Mouse (Mus musculus) brain, adult 2 months (tissue): Measurements from ENCODE around the gene Fahd1.

Experiments
- DNase-seq: peaks from one replicate; pipeline ENCODE4 v3.0.0; 2011; ENCODE audit warnings: low read depth, low spot score

Fahd1 gene

DNA sequence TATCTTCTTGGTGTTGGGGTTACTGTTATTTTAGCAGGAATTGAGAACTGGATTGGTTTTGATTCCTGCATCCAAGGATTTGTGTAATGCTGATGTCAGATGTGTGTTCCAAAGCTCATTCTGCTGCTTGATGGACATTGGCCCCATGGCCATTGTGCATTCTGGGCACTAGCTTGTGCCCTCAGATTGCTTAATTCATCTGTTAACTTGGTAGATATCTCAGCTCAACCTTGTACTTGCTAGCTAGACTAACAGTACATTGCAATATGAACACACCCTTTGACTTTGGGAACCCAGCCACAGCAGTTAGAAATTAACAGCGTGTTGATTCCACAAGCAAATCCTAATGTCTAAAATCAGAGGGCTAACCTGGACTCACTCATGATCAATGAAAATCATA lies 2.8 kb downstream of the Fahd1 start:
- no peak for DNase-seq

DNA sequence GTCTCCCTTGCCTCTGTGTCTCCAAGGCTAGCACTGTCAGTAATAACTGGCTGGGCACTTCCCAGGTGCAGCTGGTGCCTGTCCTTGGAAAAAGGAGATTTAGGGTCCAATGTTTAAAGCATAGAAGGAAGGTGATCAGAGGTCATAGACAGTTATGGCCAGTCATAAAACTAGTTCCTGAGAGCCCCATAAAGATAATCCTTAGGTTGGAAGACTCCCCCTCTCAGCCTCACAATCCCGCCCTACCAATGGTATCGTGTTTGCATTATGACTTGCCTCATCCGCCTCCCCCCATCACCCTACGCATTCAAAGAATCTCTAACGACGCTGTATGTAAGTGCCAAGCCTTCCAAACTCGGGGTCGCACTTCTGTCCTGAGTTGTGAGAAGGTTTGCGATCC lies 5.6 kb downstream of the Fahd1 start:
- DNase-seq, result no peak

DNA sequence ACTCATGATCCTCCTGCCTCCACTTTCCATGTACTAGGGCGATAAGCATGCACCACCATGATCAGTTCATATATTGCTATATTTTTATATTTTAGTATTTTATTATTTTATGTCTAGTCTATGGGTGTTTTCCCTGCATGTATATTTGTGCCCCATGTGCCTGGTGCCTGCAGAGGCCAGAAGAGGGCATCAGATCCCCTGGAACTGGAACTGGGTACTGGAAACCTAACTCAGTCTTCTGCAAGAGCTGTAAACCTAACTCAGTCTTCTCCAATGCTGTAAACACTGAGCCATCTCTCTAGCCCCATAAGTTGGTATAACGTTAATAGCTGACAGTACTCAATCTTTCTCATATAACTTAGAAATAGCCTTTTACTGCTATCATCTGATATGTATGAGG lies 7.5 kb downstream of the Fahd1 start:
- no peak for DNase-seq

DNA sequence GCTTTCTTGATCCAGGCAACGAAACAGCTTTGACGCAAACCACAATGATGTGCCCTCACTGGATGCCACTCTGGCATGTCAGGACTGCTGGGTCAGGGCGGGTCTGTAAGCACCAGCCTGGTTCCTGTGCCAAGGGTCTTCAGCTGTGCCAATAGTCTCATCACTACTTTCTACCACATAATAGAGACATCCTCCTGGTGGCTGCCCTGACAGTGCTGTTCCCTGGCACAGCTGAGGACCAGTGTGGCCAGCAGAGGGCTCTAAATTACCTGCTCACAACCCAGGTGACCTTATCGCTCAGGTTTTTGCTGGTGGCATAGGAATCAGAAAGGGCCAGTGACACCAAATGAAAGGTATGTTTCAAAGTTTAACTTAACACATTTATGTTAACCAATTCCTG lies 9.0 kb downstream of the Fahd1 start:
- DNase-seq, result peak; percentile 35

DNA sequence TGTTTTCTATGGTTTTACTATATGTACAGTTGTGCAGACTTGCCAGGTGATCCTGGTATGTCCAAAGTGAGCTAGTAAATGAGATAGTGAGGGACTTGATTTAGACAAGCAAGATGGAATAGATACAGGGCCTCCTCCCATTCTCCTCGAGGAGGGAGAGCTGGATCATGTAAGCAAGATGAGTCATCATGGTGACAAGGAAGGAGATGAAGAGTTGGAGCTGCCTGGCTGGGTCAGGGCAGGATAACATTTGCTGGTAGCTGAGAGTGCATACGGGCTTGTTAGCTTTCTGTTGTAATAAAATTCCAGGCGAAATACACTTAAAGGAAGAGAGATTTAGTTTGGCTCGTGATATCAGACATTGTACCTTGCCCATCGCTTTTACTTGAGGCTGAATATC lies 9.8 kb downstream of the Fahd1 start:
- DNase-seq, result peak; percentile 45

DNA sequence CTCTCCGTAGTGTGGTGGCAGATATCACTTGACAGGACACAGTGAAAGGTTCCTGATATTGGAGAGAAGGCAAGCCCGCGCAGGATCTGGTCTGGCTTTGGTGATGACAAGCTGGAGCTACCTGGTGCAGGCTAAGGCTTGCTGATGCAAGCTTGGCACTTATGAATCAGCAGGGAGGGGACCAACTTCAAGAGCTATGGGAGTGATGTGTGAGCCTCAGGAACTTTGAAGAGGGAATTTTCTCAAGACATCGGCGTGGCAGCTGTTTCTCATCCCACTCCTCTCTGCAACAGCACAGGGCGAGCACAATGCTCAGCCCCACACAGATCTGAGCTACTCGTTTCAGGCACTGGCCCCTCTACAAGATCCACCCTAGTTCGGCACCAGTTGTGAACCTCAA lies 10.3 kb downstream of the Fahd1 start, which contains the start of gene Hagh:
Gene Hagh, plus strand, starts transcription at position 302 of the 400 bp plus-strand sequence.
- DNase-seq, result peak; percentile 67

DNA sequence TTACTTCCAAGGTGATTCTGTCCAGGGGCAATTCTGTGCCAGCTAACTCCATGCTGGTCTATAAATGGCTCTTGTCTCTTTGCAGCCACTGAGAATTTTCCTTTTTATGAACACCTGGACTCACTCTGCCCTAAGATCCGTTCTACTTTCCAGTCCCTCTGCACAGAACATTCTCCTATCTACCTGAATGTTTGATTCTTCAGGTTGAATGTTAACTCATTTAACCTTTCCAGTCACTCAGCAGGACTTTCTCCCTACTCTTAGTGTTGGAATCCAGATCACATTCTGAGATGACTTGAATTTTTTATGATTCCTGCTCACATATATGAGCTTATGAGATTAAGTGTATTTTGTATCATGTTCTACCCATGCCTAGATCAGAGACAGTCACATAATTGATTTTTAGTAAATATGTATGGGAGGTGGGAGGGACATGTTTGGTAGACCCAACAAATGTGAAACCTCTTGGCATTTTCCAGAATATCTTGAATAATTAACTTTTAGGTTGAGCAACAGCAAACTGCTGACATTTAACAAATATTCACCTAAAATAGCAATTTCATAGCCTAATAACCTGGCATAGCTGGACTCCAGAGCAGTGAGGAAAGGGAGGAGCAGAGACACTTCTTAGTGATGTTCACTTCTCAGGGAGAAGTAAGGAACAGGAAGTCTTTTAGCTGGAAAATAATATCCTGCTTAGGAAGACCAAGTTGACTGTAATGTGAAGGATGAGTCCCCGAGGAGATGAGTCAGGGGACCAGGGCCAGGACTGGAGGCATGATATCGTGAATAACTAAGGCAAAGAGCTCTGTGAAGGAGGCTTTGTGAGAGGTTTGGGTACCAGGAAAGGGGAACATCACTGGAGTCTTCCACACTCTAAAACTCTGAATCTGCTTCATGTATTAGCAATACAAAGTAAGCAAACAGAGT lies 28.5 kb downstream of the Fahd1 start:
- DNase-seq, result no peak

DNA sequence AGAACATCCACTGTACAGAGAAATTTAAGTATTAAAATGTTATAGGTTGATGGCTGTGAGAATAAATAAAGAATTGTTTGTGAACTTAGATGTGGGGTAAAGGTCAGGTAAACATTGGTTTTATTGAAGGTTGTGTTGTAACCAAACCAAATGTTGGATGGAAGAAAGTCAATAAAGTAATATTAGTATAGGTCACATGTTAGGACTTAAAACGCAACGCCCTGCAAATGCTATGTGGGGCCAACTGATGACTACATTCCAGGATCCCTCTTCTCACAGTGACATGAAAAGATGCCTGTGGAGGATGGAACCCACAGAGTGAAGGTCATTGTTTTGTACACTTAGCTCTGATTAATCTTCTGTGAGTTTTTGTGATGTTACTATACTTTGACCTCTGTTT lies 30.7 kb downstream of the Fahd1 start:
- no peak for DNase-seq

DNA sequence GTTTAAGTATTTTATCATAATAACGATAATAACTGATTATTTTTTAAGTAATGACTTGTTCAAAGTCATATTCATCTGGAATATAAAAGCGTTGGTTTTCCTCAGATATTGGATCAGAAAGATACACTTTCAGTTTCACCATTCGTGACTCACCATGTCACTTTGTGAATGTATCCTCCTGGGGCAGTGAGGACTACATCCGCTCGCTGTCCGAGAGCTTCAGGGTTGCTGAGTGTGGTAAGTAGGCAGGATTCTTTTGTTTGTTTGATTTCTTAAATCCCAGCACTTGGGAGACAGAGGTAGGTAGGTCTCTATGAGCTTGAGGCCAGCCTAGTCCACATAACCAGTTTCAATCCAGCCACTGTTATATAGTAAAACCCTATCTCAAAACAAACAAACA lies 32.0 kb downstream of the Fahd1 start:
- DNase-seq, result no peak

DNA sequence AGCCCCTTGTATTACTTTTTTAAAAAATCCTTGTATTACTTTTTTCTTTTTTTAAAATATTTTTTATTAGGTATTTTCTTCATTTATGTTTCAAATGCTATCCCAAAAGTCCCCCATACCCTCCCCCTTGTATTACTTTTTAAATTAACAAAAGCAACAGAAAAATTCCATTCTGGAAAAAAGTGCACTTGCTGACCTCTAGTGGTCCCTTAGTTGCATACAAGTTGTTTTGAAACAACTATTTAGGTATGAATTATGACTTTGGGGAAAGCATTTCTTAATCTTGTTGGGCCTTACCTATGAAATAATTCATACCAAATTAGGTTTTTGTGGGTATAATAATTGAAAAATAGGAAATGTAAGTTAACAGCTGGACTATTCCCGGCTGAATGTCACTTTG lies 32.7 kb downstream of the Fahd1 start:
- peak; percentile 19 for DNase-seq

DNA sequence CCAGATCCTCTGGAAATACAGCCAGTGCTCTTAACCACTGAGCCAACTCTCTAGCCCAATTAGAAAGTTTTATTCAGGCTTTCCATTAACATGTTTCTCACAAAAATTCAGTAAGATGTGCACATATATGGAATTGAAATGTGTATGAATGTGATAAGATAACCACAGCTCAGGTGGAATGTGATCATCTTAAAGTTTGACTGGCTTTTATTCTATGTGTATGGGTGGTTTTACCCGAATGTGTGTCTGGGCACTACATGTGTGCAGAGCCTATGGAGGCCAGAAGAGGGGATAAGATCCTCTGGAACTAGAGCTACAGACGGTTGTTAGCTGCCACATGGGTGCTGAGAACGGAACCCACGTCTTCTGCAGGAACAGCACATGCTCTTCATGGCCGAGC lies 34.9 kb downstream of the Fahd1 start:
- DNase-seq, result no peak

DNA sequence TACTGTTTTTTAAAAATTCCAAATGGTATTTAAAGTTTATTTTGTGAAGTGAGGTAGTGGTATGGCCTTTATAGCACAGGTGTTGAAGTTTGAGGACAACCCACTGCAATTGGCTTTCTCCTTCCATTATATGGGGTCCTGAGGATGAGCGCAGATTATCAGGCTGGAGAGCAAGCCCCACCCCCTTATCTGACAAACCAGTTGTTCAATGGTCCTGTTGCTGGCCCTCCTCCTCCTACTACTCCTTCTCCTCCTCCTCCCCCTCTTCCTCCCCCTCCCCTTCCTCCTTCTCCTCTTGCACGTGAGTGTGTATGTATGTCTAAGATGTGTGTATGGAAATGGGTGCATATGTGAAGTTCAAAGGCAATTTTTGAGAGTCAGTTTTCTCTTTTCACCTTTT lies 37.9 kb downstream of the Fahd1 start:
- no peak for DNase-seq

DNA sequence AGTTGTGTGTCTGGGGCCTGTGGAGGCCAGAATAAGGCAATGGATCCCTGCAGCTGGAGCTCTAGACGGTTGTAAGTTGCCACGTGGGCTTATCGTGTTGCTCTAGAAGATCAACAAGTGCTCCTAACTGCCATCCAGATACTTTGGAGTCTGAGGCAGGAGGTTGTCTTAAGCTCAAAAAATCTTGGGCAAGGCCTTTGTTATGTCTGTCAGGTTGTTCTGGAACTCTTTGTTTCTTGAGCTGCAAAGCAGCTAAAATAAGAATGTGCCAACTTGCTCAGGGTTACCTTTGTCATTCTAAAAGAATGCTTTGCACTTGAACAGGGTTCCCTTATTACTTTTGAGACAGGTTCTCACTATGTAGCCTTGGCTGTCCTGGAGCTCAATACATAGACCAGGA lies 39.0 kb downstream of the Fahd1 start:
- DNase-seq, result no peak

DNA sequence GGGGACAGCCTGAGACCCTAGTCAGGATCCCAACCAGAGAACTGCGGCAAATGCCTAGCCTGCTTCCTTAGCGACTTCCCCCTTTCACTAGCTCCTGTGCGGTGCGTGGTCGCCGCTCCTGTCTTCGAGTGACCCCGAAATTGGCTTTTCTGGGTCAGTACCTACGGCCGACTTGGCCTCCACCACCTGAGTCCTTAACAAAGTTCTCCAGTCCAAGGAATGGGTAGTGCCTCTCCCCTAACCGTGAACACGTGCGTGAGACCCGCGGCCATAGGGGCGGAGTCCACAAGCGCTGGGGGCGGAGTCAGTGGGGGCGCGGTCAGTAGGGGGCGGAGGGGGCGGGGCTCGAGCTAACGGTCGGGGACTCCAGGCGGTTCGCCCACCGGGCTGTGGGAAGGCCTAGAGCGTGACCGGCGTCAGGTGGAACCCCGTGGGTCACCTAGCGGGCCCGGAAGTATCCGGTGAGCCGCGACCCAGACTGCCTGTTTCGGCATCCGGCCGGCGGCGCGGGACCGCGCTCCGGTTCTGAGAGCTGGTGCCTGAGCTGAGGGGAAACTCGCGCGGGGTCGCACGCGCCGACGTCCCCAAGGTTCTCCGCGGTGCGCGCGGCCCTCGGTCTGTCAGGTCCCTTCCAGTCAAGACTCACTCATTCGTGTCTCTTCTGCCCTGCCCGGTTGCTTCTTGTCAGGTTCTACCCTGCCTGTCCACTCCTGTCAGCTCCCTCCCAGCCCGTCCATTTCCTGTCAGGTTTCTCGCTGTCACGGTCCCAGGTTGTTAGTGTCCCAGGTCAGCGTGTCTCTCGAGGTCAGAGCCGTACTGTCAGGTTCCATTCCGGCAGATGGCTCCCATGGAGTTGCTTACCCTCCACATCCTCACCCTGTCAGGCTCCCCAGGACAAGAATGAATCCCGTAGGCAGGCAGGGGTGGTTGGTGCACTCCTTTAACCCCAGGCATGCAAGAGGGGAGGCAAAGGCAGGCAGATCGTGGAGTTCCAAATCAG lies 45.9 kb downstream of the Fahd1 start, which contains the start of gene Meiob:
Gene Meiob, plus strand, starts transcription at position 338 of the 1,000 bp plus-strand sequence.
- peak; percentile 27 for DNase-seq

DNA sequence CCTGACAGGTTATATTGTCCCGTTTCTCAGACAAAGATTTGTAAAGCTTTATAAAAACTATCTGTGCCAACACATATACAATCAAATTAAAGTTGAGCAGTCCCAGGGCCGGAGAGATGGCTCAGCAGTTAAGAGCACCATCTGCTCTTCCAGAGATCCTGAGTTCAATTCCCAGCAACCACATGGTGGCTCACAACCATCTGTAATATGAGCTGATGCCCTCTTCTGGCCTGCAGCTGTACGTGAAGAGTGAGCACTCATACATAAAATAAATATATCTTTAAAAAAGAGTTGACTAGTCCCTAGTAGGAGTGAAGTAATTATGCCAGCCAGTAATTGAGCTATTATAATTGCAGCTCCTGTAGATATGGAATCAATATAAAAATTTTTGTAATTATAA lies 49.6 kb downstream of the Fahd1 start:
- DNase-seq, result no peak

DNA sequence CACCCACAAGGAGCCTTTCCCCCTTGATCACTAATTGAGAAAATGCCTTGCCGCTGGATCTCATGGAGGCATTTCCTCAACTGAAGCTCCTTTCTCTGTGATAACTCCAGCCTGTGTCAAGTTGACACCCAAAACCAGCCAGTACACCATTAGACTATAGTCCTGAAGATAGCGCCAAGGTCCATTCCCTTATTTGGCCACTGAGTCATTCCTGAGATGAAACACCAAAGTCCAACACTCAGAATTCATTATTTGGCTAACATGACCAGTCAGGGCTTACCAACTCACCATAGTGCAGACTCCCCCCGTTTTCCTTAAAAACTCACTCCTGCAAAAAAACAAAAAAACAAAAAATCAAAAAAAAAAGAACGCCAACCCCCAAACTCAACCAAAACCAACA lies 50.7 kb downstream of the Fahd1 start:
- DNase-seq, result no peak
